Comparison of ENCODE assay signal across 9 mouse cellular contexts in genomic region chr5:43923933-43924332, GRCm38 (mm10). TPM values are rescaled to one million over a fixed set of nuclear protein-coding genes. Genes with fewer than 3 reads are reported as not detected.
DNase-seq lines count a peak whose midpoint lies in the region; ATAC-seq and TF ChIP-seq lines count a peak whose summit lies in the region.
"Had no signal": no experiment of that assay in that cellular context is flagged by ENCODE, and none has a peak within 500 bp of the region (broad histone marks: within the 10 kb centered on the region; RNA-seq: fewer than 3 reads in every experiment).

No protein-coding gene starts in this region.

- no peak overlapping the region for H3K4me3 ChIP-seq in left cerebral cortex, adult 2 months
- H3K4me3 ChIP-seq: lung, embryonic 15.5 days had no signal

- H3K27me3 ChIP-seq in Patski, result no peaks in the 10 kb centered on the region
- H3K27me3 ChIP-seq: lung, embryonic 15.5 days had no signal

- intact Hi-C loops in heart, postnatal 25 days (cut with DNase I), result loop anchor here (2.0 to 5.0 kb wide), 2 partner anchors 67 to 82 kb away; no protein-coding TSS in a partner anchor
- intact Hi-C loops in left cerebral cortex, adult 2 months (cut with DNase I), result loop anchor here (1.0 to 5.0 kb wide), 2 partner anchors 66 to 108 kb away; no protein-coding TSS in a partner anchor

- CTCF ChIA-PET in Patski (lab: Charles Lee), result interaction anchor here (0.6 to 5.8 kb wide), 24 partner anchors 11 to 237 kb away, joined by 3 to 53 read pairs (median 5); no protein-coding TSS in a partner anchor

- no peak overlapping the region for H3K27ac ChIP-seq in left cerebral cortex, adult 2 months
- H3K27ac ChIP-seq: lung, embryonic 15.5 days had no signal

- in situ Hi-C loops in Patski (cut with MboI; ENCODE audit: low pct_unique_long_range_greater_than_20kb), result no loop called here

- ATAC-seq in Patski, result peak; percentile 82

- peak; percentile 95 for TF ChIP-seq CTCF in Patski (IDR thresholded peaks at IDR 0.05)
- peak; percentile 82 for TF ChIP-seq CTCF in left cerebral cortex, adult 2 months (IDR thresholded peaks at IDR 0.05)

- peak; percentile 41 to 77 for DNase-seq in heart, adult 18-20 months
- no peak for DNase-seq in heart, postnatal 25 days (ENCODE audit: low spot score)
- DNase-seq in Patski (ENCODE audit: low read depth, low spot score), result peak; percentile 10
- DNase-seq in embryo, embryonic 10.5 days (ENCODE audit: low spot score), result peak; percentile 81
- DNase-seq in induced T-regulatory cell, adult 2 months (ENCODE audit: low read depth), result peak; percentile 73
- peak; percentile 56 to 75 for DNase-seq in left cerebral cortex, adult 2 months (ENCODE audit: extremely low spot score in 1 of 2, low spot score in 2 of 2)
- DNase-seq in naive thymus-derived CD4-positive, alpha-beta T cell, adult 2 months (ENCODE audit: low read depth), result peak; percentile 81
- peak; percentile 66 for DNase-seq in testis, postnatal 10 days (ENCODE audit: low spot score)

- POLR2A ChIA-PET in Patski (lab: Charles Lee), result no interaction called here

RNA-seq across cellular contexts. Expression of gene Gm7879, which starts 11.0 kb away (rescaled TPM):
- 1 to 10 TPM; 4.6 to 7.9 TPM for total RNA-seq in heart, adult 18-20 months (2021)
- total RNA-seq in heart, postnatal 25 days (2021), result 1 to 10 TPM; 5.8 to 9.1 TPM
- polyA plus RNA-seq in Patski (2021), result 19.7 TPM
- 10 to 100 TPM in 1 of 2 experiments, 1 to 10 TPM in 1; 9.8 to 11.0 TPM for total RNA-seq in left cerebral cortex, adult 2 months (2021)
- polyA plus RNA-seq: lung, embryonic 15.5 days had no signal

RNA-seq across cellular contexts. Expression of gene Cd38, which starts 55.6 kb away (rescaled TPM):
- 1 to 10 TPM; 5.8 to 6.3 TPM for total RNA-seq in heart, adult 18-20 months (2021)
- 1 to 10 TPM; 7.9 to 8.5 TPM for total RNA-seq in heart, postnatal 25 days (2021)
- polyA plus RNA-seq in Patski (2021), result 1.6 TPM
- total RNA-seq in left cerebral cortex, adult 2 months (2021), result 1 to 10 TPM; 1.2 to 2.2 TPM

RNA-seq across cellular contexts. Expression of gene Fgfbp1, which starts 57.6 kb away (rescaled TPM):
- total RNA-seq in heart, adult 18-20 months (2021), result under 1 TPM in 1 of 2 experiments, not detected in 1; 0.39 TPM
- under 1 TPM; 0.22 to 0.29 TPM for total RNA-seq in heart, postnatal 25 days (2021)
- polyA plus RNA-seq in Patski (2021), result 0.08 TPM
- 1 to 10 TPM; 2.4 to 4.8 TPM for total RNA-seq in left cerebral cortex, adult 2 months (2021)
